Mouse (Mus musculus): ENCODE results near the gene Lrrc74b. TPM values are rescaled to one million over a fixed set of nuclear protein-coding genes. Genes with fewer than 3 reads are reported as not detected.

Lrrc74b gene
- polyA plus RNA-seq, 1 experiment from 2014 or later = not detected

GRCm38 (mm10) chr16:17496499-17497305 lies 64.3 kb downstream of the Lrrc74b start:
- no peaks in the 10 kb centered on the region for H3K36me3 ChIP-seq (ENCODE audit: inconsistent target)
- no peak overlapping the region for H3K27ac ChIP-seq
- no peaks in the 10 kb centered on the region for H3K79me2 ChIP-seq (ENCODE audit: inconsistent target)
- WGBS (ENCODE audit: missing documents) = 100% methylated on average over 2 of the region's 2 CpGs
- H3K4me3 ChIP-seq (ENCODE audit: inconsistent target) = no peak overlapping the region

Other genes starting within 250 kb of the Lrrc74b start
- gene Serpind1, start 229.9 kb downstream of the Lrrc74b start, polyA plus RNA-seq (2018) = not detected in 3 replicates
- gene Snap29, start 155.3 kb downstream of the Lrrc74b start, polyA plus RNA-seq (2018) = 51.2 to 107 TPM (median 60.8 TPM) in 3 replicates
- 59.6 to 75.6 TPM (median 64.3 TPM) in 3 replicates for gene Pi4ka, start 154.9 kb downstream of the Lrrc74b start, polyA plus RNA-seq (2018)
- 19.6 to 25.1 TPM (median 24.7 TPM) in 3 replicates for gene Crkl, start 109.3 kb downstream of the Lrrc74b start, polyA plus RNA-seq (2018)
- not detected in 3 replicates for gene Aifm3, start 71.6 kb downstream of the Lrrc74b start, polyA plus RNA-seq (2018)
- gene Lztr1, start 52.6 kb downstream of the Lrrc74b start, polyA plus RNA-seq (2018) = 23.8 to 33.8 TPM (median 28.9 TPM) in 3 replicates
- 23.9 to 29.0 TPM (median 28.7 TPM) in 3 replicates for gene Thap7, start 30.1 kb downstream of the Lrrc74b start, polyA plus RNA-seq (2018)
- gene P2rx6, start 638 bp upstream of the Lrrc74b start, polyA plus RNA-seq (2018) = 0.20 to 0.42 TPM (median 0.41 TPM) in 3 replicates
- gene Slc7a4, start 22.0 kb upstream of the Lrrc74b start, polyA plus RNA-seq (2018) = 0.69 to 3.7 TPM (median 1.4 TPM) in 3 replicates
- 14.6 to 28.0 TPM (median 20.8 TPM) in 3 replicates for gene Smpd4, start 58.1 kb upstream of the Lrrc74b start, polyA plus RNA-seq (2018)
- gene Ccdc74a, start 85.2 kb upstream of the Lrrc74b start, polyA plus RNA-seq (2018) = 0.29 to 0.44 TPM in 2 of 3 replicates, not detected in the other
- gene Med15, start 171.6 kb upstream of the Lrrc74b start, polyA plus RNA-seq (2018) = 71.7 to 97.8 TPM (median 80.8 TPM) in 3 replicates
- 7.1 to 11.2 TPM (median 8.7 TPM) in 3 replicates for gene Klhl22, start 198.4 kb upstream of the Lrrc74b start, polyA plus RNA-seq (2018)
- gene Scarf2, start 236.0 kb upstream of the Lrrc74b start, polyA plus RNA-seq (2018) = 0.22 to 0.68 TPM (median 0.50 TPM) in 3 replicates